Mouse (Mus musculus) heart, postnatal 0 days (tissue): ENCODE data around the gene Tnfsf12. TPM values are rescaled to one million over a fixed set of nuclear protein-coding genes. Genes with fewer than 3 reads are reported as not detected.

ENCODE experiments used
- ATAC-seq: fragments of 200-750 bp; cut with Nextera tagmentation; 2 replicates; pipeline ENCODE4 v1.8.0; 2017; ENCODE audit warnings: low read depth, moderate number of reproducible peaks, moderate library complexity; ENCODE audit not compliant: insufficient read depth
- DNase-seq: peaks from one replicate; pipeline ENCODE4 v3.0.0-alpha.2; 2016; ENCODE audit warnings: low spot score
- H3K27ac ChIP-seq: fragments of 300-500 bp; sonication (generic); 2 replicates; pipeline ENCODE4 v1.5.1; 2014; ENCODE audit warnings: low read depth, mild to moderate bottlenecking
- H3K27me3 ChIP-seq: fragments of 300-500 bp; sonication (generic); 2 replicates; pipeline ENCODE4 v1.6.1; 2014; ENCODE audit warnings: low read length, mixed read lengths; ENCODE audit not compliant: control insufficient read depth, insufficient read depth
- H3K36me3 ChIP-seq: fragments of 300-500 bp; sonication (generic); replicated peaks from 2 replicates; pipeline ENCODE4 v1.6.1; 2014; ENCODE audit warnings: low read length, mixed read lengths; ENCODE audit not compliant: control insufficient read depth, insufficient read depth
- H3K4me1 ChIP-seq: fragments of 300-500 bp; sonication (generic); 2 replicates; pipeline ENCODE4 v1.6.1; 2014; ENCODE audit warnings: antibody characterized with exemption; ENCODE audit not compliant: control insufficient read depth, insufficient read depth
- H3K4me2 ChIP-seq: fragments of 300-500 bp; sonication (generic); 2 replicates; pipeline ENCODE4 v1.6.1; 2014; ENCODE audit warnings: low read depth, mild to moderate bottlenecking, low read length, moderate library complexity
- H3K4me3 ChIP-seq: fragments of 300-500 bp; sonication (generic); 2 replicates; pipeline ENCODE4 v1.5.1; 2014; ENCODE audit warnings: low read depth, low read length
- H3K9ac ChIP-seq: fragments of 300-500 bp; sonication (generic); replicated peaks from 2 replicates; pipeline ENCODE4 v1.6.1; 2014; ENCODE audit warnings: low read depth, low read length, mixed read lengths
- H3K9me3 ChIP-seq: fragments of 300-500 bp; sonication (generic); replicated peaks from 2 replicates; pipeline ENCODE4 v1.6.1; 2016; ENCODE audit warnings: low read length; ENCODE audit not compliant: control insufficient read depth
- CTCF ChIP-seq: IDR thresholded peaks from 2 replicates; pipeline ENCODE4 v1.5.1; 2016; ENCODE audit warnings: antibody characterized with exemption, control low read depth, low read depth
- EP300 ChIP-seq: IDR thresholded peaks from 2 replicates; pipeline ENCODE4 v1.6.1; 2016; ENCODE audit warnings: antibody characterized with exemption, low read depth
- WGBS: fragments of 180-500 bp; shearing (Covaris S2); extraction: QIAGEN DNeasy Blood & Tissue Kit; methylation state at CpG from one replicate; pipeline ENCODE4 v1.1.7; 2014; 5-methylcytosine and 5-hydroxymethylcytosine counted together
- polyA plus RNA-seq: library from polyadenylated mRNA; unstranded; fragments of >200 nt; fragmentation: Nextera tagmentation; extraction: Ambion mirVana; gene quantifications from 2 replicates; pipeline ENCODE4 v1.2.1, GENCODE M21; 2015
- total RNA-seq: library from RNA; depleted of rRNA; stranded (reverse); fragments of >200 nt; gene quantifications from 2 replicates; pipeline ENCODE4 v1.2.3, GENCODE M21; 2014; ENCODE audit warnings: low replicate concordance

The Tnfsf12 gene
- total and polyA plus RNA-seq, 2 experiments from 2014 or later: 5.3 to 9.3 TPM

GRCm38 (mm10) chr11:69720852-69721251, 25.2 kb upstream of the Tnfsf12 start:
- DNase-seq (no peak), ATAC-seq (no peak)
- H3K4me2 ChIP-seq: no peak overlapping the region
- no peaks in the 10 kb centered on the region for H3K9me3 ChIP-seq
- no peak overlapping the region for H3K4me3 ChIP-seq
- no peak overlapping the region for H3K9ac ChIP-seq
- no peaks in the 10 kb centered on the region for H3K4me1 ChIP-seq
- H3K27me3 ChIP-seq: no peaks in the 10 kb centered on the region
- TF ChIP-seq CTCF (no peak), EP300 (no peak)
- no peaks in the 10 kb centered on the region for H3K36me3 ChIP-seq
- H3K27ac ChIP-seq: no peak overlapping the region
- 80% methylated on average over 6 of the region's 6 CpGs for WGBS

- WGBS: 68% methylated on average over 6 of the region's 6 CpGs
- Histone ChIP-seq H3K4me2 (no peak overlapping the region), H3K9me3 (no peaks in the 10 kb centered on the region), H3K4me3 (no peak overlapping the region), H3K27ac (no peak overlapping the region), H3K4me1 (no peaks in the 10 kb centered on the region), H3K27me3 (no peaks in the 10 kb centered on the region), H3K36me3 (no peaks in the 10 kb centered on the region), H3K9ac (no peak overlapping the region)
- no peak for TF ChIP-seq EP300
- TF ChIP-seq CTCF: no peak
- ATAC-seq: no peak
- no peak for DNase-seq
Observed at GRCm38 (mm10) chr11:69719423-69719822, 23.8 kb upstream of the Tnfsf12 start.

DNA sequence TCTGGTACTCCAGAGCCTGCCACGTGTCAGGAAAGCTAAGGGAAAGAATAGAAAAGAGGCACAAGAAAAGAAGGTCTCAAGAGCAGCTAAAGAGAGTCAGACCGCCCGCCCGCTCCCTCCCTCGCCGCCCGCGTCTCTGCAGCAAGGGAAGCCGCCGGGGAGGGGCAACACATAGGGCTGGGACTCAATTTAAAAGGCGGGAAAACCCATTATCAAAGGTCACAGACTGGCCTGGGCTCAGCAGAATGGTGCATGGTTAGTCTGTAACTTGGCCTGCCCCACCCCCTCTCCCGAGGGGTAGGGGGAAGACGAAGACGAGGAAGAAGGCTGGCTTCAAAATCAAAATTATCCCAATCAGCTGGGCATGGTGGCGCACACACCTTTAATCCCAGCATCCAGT, 23.0 kb upstream of the Tnfsf12 start:
- ATAC-seq (no peak), DNase-seq (no peak)
- Histone ChIP-seq H3K4me3 (no peak overlapping the region), H3K27me3 (no peaks in the 10 kb centered on the region), H3K36me3 (no peaks in the 10 kb centered on the region), H3K9ac (no peak overlapping the region), H3K27ac (no peak overlapping the region), H3K4me1 (no peaks in the 10 kb centered on the region), H3K9me3 (no peaks in the 10 kb centered on the region), H3K4me2 (no peak overlapping the region)
- TF ChIP-seq EP300: no peak
- no peak for TF ChIP-seq CTCF
- WGBS: 35% methylated on average over 15 of the region's 15 CpGs

GRCm38 (mm10) chr11:69716953-69717352, 21.3 kb upstream of the Tnfsf12 start:
- ATAC-seq: no peak
- no peaks in the 10 kb centered on the region for H3K36me3 ChIP-seq

GRCm38 (mm10) chr11:69715929-69716328, 20.3 kb upstream of the Tnfsf12 start:
- DNase-seq: peak; percentile 37

More at GRCm38 (mm10) chr11:69716953-69717352, 21.3 kb upstream of the Tnfsf12 start:
- no peak for DNase-seq
- no peaks in the 10 kb centered on the region for H3K9me3 ChIP-seq
- H3K27ac ChIP-seq: no peak overlapping the region
- no peak overlapping the region for H3K4me3 ChIP-seq
- H3K9ac ChIP-seq: no peak overlapping the region
- no peaks in the 10 kb centered on the region for H3K4me1 ChIP-seq
- WGBS: 73% methylated on average over 4 of the region's 4 CpGs
- TF ChIP-seq CTCF (no peak), EP300 (no peak)
- no peak overlapping the region for H3K4me2 ChIP-seq
- no peaks in the 10 kb centered on the region for H3K27me3 ChIP-seq

DNA sequence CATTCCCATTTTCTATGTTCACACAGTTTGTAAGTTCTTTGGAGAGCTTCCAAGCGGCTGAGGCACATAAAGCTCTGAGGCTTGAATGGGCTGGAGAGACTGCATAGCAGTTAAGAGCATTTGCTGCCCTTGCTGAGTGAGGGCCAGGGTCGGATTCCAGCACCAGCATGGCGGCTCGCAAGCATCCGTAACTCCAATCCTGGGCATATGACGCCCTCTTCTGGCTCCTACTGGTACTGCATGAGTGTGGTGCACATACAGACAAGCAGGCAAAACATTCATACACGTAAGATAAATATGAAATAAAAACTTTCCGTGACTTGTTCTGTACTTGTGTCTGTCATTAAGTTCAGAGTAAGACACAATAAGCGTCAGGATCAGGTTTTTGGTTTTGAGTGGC, 19.8 kb upstream of the Tnfsf12 start:
- WGBS: 58% methylated on average over 9 of the region's 9 CpGs
- no peak overlapping the region for H3K27ac ChIP-seq

More at GRCm38 (mm10) chr11:69715929-69716328, 20.3 kb upstream of the Tnfsf12 start:
- no peaks in the 10 kb centered on the region for H3K36me3 ChIP-seq
- no peaks in the 10 kb centered on the region for H3K4me1 ChIP-seq
- no peak overlapping the region for H3K4me2 ChIP-seq
- no peak overlapping the region for H3K27ac ChIP-seq
- H3K4me3 ChIP-seq: no peak overlapping the region
- 18% methylated on average over 5 of the region's 5 CpGs for WGBS
- no peaks in the 10 kb centered on the region for H3K9me3 ChIP-seq
- no peaks in the 10 kb centered on the region for H3K27me3 ChIP-seq
- H3K9ac ChIP-seq: no peak overlapping the region
- ATAC-seq: peak; percentile 33; the same call in 1 of the 2 replicates
- TF ChIP-seq EP300 (no peak), CTCF (no peak)

More for the DNA sequence above, 19.8 kb upstream of the Tnfsf12 start:
- Histone ChIP-seq H3K4me3 (no peak overlapping the region), H3K4me2 (no peak overlapping the region), H3K4me1 (no peaks in the 10 kb centered on the region), H3K27me3 (no peaks in the 10 kb centered on the region), H3K36me3 (no peaks in the 10 kb centered on the region), H3K9me3 (no peaks in the 10 kb centered on the region), H3K9ac (no peak overlapping the region)
- no peak for DNase-seq
- no peak for ATAC-seq
- TF ChIP-seq CTCF: peak; percentile 46
- TF ChIP-seq EP300: no peak
